Mouse (Mus musculus) C2C12 (cell line): ENCODE measurements at regions not wholly inside any gene's neighbourhood (a gene's known extent, or its start where the extent isn't known, plus 50 kb on each side); places are given as distances from the start of the nearest gene placed in this dataset.

ENCODE experiments used
- CEBPB ChIP-seq: IDR thresholded peaks from one replicate; pipeline ENCODE4 v1.6.1; 2011; ENCODE audit warnings: low read depth, mild to moderate bottlenecking, control low read depth, moderate library complexity
- CTCF ChIP-seq: IDR thresholded peaks from one replicate; pipeline ENCODE4 v1.5.1; 2011; ENCODE audit not compliant: control insufficient read depth, insufficient read depth, insufficient read length
- FOSL1 ChIP-seq: IDR thresholded peaks from one replicate; pipeline ENCODE4 v1.8.0; 2011; ENCODE audit warnings: mild to moderate bottlenecking, low read length; ENCODE audit not compliant: poor library complexity, insufficient read depth, severe bottlenecking
- MAX ChIP-seq: IDR thresholded peaks from one replicate; pipeline ENCODE4 v1.6.1; 2011; ENCODE audit warnings: mild to moderate bottlenecking, control low read depth
- MYOD1 ChIP-seq: IDR thresholded peaks from one replicate; pipeline ENCODE4 v1.6.1; 2011; ENCODE audit warnings: low read depth; ENCODE audit not compliant: control insufficient read depth, insufficient read length
- MYOG ChIP-seq: IDR thresholded peaks from one replicate; pipeline ENCODE4 v1.6.1; 2011; ENCODE audit not compliant: control insufficient read depth, insufficient read length; ENCODE audit errors: extremely low read depth
- USF1 ChIP-seq: IDR thresholded peaks from one replicate; pipeline ENCODE4 v1.6.1; 2011; ENCODE audit warnings: low read depth, mild to moderate bottlenecking, control low read depth, moderate library complexity

DNA sequence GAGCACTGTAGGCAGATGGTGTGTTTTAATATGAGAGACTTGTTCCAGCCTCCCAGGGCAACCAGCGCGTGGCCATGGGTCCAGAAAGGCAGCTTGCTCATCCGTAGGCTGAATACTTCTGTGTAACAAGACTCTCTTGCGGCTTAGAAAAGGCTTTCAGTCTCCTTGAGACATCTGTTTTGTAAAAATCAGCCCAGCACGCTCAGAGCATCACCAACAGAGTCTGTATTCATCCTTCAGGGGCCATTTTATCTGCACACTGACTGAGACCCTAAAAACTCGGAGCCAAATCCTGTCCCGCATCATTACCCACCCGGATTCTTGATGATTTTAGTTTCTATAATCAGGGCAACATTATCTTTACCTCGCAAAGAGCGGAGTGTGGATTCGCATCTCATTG, 396.4 kb upstream of the Klf4 start:
- no peak for TF ChIP-seq MAX
- no peak for TF ChIP-seq CTCF
- TF ChIP-seq CEBPB: no peak
- no peak for TF ChIP-seq USF1
- no peak for TF ChIP-seq MYOD1
- no peak for TF ChIP-seq MYOG
- no peak for TF ChIP-seq FOSL1
